Mouse (Mus musculus) Muller cell, postnatal 12 days (primary cell): ENCODE results near the gene Rspo3.

Experiments
- DNase-seq: peaks from one replicate; pipeline ENCODE4 v3.0.0-alpha.2; 2015; ENCODE audit errors: inconsistent ontology term

Gene Rspo3

GRCm38 (mm10) chr10:29535546-29536260, at the start of gene Rspo3:
Rspo3 (minus strand) TSS chr10:29535867.
- peak; percentile 62 for DNase-seq

- DNase-seq, result no peak
Measured at GRCm38 (mm10) chr10:29581940-29582339, 46.3 kb upstream of the Rspo3 start.

DNA sequence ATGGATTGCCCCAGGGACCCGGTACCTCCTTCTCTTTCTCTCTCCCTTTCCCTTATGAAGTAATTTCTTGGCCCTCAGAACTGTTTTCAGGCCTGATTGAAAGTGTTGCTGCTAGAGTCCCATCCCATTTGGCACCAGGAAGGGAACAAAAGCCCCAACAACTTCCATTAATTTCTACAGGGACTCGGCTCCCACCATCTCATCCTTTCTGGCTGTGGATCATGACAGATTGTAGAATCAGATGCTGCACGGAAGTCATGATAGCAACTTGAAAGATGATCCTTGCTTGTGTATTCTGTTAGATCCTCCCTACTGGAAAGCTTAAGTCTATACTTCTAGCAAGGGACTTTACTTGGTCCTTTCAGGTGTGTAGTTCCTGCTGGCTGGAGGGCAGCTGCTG, 45.8 kb upstream of the Rspo3 start:
- DNase-seq, result no peak

DNA sequence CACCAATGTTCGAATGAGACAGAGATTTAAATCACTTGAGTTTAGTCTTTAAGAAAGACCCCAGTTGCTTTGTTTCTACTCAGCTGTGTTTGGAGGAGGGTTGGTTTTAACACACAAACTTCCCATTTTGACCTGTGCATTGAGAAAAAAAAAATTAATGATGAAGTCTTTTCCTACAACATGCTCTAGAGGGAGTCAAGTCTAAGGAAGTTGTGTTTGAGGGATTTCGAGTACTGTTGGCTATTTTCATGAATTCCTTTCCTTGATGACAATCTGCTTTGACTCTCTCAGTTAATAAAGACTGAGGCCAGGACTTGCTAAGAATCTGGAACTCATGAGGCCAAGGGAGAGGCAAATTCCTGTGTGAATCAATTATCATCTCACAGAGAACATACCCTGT, 20.3 kb upstream of the Rspo3 start:
- peak; percentile 73 for DNase-seq

DNA sequence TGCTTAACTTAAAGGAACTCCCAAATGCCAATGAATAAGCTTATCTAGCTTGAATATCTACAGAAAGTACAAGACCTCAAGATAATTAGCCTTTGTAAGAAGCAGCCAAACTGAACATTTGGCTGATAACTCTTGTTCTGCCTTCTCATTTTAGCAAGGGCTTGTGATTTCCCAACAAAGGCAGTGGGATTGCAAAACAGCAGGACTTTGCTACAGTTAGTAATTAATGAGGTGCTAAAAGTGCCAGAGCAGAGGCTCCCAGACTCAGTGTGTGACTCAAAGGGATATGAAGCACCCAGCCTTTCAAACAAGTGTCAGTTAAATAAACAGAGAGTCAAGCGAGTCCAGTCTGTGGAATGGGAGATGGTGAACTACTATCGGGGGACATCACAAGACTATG, 18.7 kb upstream of the Rspo3 start:
- DNase-seq, result peak; percentile 86

GRCm38 (mm10) chr10:29542982-29543381, 7.3 kb upstream of the Rspo3 start:
- no peak for DNase-seq

GRCm38 (mm10) chr10:29539516-29539915, 3.8 kb upstream of the Rspo3 start:
- DNase-seq, result no peak

DNA sequence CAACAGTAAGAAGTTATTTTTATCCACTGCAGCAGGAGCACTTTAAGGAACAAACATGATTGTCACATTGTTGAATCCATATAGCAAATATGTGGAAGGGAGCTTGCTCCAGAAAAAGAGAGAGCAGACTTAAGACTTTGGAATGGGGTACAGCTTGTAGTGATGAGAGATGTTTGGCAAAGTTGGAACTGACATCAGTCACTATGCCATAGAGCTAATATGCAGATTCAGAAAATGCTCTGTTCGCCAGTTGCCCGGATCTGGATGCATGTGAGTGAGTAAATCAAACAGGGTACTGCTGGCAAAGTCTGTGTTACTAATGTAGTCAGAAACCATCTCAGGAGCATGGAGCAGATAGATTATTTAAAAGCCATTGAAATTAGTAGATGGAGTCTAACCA, 3.1 kb upstream of the Rspo3 start:
- no peak for DNase-seq

GRCm38 (mm10) chr10:29534830-29535227, 838 bp downstream of the Rspo3 start:
- DNase-seq, result peak; percentile 3

DNA sequence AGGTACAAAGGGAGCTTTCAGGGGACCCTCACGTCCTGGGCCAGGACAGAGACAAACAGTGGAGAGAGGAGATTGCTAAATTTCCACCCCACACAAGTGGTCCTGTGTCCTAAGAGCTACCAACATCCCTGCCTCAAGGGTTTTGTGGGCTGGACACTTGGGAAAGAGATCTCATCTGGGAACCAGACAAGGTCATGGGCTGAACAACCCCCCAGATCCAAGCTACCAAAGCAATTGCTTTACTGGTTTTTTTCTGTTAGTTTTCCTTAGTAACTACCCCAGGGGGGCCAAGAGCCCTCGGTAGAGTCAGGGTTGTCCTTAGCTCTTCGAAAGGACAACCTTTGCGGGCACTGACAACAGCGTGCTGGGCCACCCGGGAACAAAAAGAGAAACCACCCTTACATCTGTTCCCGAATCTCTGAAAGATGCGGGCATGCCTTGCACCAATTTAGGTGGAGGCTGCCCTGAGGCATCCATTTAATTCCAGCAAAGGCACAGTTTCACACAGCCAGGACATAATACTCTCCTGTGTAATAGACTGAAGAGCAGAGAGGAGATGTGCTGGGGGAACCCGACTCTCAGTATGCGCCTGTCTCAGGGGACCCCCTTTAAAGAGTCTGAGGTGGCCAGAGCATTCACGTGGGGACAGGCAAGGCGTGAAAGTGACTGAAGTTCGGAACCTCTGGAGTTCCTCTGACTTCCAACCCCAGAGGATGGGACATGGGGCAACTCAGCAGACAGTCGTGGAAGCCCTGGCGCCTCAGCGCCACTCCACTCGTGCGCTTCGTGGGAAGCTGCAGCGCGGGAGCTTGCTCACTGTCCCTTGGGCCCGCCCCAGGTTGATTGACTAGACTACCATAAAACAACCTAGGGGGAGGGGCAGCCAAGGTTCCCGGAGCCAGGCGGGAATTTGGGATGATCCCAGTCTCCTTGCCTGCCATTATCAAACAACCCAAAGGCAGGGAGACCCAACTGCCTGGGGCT, 1.5 kb downstream of the Rspo3 start:
- peak; percentile 14 for DNase-seq

GRCm38 (mm10) chr10:29532821-29533715, 2.6 kb downstream of the Rspo3 start:
- DNase-seq, result peak; percentile 80

- DNase-seq, result no peak
Measured at GRCm38 (mm10) chr10:29513563-29513962, 22.1 kb downstream of the Rspo3 start.

- no peak for DNase-seq
Measured at GRCm38 (mm10) chr10:29508167-29508566, 27.5 kb downstream of the Rspo3 start.

- no peak for DNase-seq
Measured at GRCm38 (mm10) chr10:29497205-29497822, 38.4 kb downstream of the Rspo3 start.

DNA sequence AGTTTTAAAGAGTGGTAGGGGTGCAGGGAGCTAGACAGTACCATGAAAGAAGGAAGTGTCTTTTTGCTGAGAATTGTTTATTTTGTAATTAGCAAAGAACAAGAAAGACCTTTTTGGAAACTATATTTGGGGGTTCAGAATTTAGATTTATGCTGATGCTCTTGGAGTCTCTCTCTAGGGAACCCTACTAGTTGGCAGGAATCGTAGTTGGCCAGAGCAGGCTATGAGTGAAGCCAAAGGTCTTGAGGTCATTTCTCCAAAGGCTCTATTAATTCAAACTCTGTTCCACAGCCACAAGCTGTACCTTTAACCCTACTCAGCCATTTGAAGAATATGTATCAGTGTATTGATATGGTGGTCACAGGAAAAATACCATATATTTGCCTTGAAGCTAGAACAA, 41.7 kb downstream of the Rspo3 start:
- no peak for DNase-seq

- DNase-seq, result no peak
Measured at GRCm38 (mm10) chr10:29480945-29481344, 54.7 kb downstream of the Rspo3 start.

DNA sequence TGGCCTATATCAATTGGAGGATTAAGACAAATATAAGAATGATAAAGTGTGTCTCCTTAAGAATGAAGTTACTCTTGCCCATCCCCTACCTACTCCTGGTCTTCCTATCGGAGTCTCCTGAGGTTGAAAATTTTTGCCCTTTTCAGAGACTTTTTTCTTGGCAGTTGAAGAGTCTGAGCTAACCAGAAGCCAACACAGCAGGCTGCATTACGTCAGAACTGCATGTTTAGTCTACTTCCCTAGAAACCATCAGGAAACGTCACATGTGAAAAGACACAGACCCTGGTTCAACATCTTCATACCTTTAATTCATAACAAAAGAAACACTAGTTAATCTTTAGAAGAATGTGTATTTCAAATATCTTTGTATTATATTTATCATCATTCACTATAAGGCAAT, 56.3 kb downstream of the Rspo3 start:
- DNase-seq, result no peak

- DNase-seq, result no peak
Measured at GRCm38 (mm10) chr10:29470454-29470853, 65.2 kb downstream of the Rspo3 start.

DNA sequence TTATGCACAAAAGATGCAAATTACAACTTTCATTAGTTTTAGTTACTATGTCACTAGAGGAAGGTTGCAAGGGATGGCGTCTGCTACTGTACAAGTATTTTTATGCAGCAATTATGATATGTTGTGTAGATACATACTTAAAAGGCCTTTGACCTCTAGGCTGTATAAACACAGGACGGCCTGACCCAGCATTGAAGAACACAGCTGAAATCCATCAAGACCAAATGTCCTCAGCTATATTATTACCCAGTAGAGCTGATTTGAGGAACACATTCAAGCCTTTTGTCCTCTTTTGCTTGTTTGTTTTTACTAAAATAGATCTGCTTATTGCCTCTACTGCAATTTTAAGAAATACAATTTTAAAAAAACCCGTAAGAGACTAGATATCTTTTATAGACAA, 75.6 kb downstream of the Rspo3 start:
- no peak for DNase-seq

DNA sequence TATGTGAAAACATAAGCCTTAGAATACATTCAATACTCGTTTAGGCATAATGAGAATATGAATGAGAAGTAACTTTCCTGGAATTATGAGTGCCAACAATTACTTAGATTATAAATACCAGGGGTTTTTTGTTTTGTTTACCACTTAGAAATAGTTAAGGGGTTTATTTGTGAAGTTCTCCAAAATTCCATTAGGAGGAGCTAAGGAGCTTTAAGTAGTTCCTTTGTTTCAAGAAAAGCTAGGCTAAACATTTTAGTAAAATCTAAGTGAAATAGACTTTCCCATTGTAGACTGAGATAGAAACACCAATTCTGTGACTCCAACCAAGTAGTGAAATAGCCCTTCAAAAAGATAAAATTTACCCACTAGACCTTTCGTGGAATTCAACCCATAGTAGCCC, 76.0 kb downstream of the Rspo3 start:
- DNase-seq, result no peak

GRCm38 (mm10) chr10:29445076-29445475, 90.6 kb downstream of the Rspo3 start:
- no peak for DNase-seq
